Mouse (Mus musculus) sigmoid colon, adult 10 weeks (tissue): ENCODE results near the gene Neurog3. TPM values are rescaled to one million over a fixed set of nuclear protein-coding genes. Genes with fewer than 3 reads are reported as not detected.

Experiments used
- polyA plus RNA-seq: library from polyadenylated mRNA; stranded (reverse); fragments of 350-450 nt; fragmentation: Illumina TruSeq; extraction: RNeasy Lipid Tissue Mini Kit (QIAGEN cat#74804); gene quantifications from one replicate; pipeline ENCODE4 v1.2.3, GENCODE M21; 2014; ENCODE audit warnings: low read depth, low replicate concordance

Neurog3 gene
- polyA plus RNA-seq, result not detected

GRCm38 (mm10) chr10:62132691-62133281 lies at the start of gene Neurog3:
Gene Neurog3 (plus strand): TSS chr10:62133090.

GRCm38 (mm10) chr10:62143820-62144219 lies 10.9 kb downstream of the Neurog3 start, which contains the start of gene Fam241b:
Gene Fam241b (minus strand): TSS chr10:62143920.

Other genes with a start within 250 kb of the Neurog3 start
- gene Col13a1, start 154.0 kb upstream of the Neurog3 start, polyA plus RNA-seq, result 2.4 TPM
- gene Fam241b, start 10.8 kb downstream of the Neurog3 start, polyA plus RNA-seq, result 13.8 TPM
- 42.9 TPM for gene Tspan15, start 98.2 kb downstream of the Neurog3 start, polyA plus RNA-seq
- gene Tacr2, start 119.3 kb downstream of the Neurog3 start, polyA plus RNA-seq, result 1.0 TPM
- gene Hk1, start 246.8 kb downstream of the Neurog3 start, polyA plus RNA-seq, result 13.4 TPM